Mouse (Mus musculus) urinary bladder, postnatal 4 days (tissue): Measurements from ENCODE around the gene Aqp6.

Experiments
- DNase-seq, 2 experiments: peaks; one replicate each; pipeline ENCODE4 v3.0.0; 2021 to 2022; ENCODE audit warnings: low spot score in 2 of 2

Gene Aqp6

DNA sequence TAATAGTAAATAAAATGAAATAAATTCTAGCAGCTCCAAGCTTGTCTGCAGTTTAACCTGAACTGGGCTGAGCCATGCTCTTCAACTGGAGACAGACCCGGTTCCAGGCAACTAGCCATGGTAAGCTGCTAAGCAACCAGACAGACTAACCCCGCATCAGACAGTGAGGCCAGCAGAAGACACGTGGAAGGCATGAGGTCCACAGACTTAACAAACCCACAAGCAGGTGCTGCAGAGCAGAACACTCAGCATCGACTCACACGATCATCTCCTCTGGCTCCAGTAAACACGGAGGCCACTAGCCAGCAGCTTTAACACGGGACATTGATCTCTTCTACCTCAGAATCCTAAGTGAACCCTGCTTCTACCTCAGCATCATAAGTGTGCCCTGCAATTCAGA lies 43.6 kb downstream of the Aqp6 start:
- no peak for DNase-seq

DNA sequence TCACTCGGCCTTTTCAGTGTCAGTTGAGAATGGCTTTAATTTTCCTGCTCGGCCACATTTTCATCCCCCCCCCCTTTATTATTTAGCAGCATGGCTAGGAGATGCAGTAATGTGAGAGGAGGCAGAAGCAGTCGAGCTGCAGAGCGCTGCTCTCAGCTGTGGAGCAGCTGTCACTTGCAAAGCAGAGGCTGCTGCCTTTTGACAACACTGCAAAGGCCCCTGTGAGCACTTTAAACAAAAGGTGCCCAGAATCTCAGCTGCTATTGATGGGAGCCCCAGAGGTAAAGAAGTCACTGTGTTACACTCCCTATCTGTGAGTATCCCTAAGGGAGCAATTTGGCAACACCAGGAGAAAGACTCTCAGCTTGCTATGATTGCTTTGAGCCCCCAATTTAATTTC lies 47.1 kb downstream of the Aqp6 start:
- DNase-seq: no peak

DNA sequence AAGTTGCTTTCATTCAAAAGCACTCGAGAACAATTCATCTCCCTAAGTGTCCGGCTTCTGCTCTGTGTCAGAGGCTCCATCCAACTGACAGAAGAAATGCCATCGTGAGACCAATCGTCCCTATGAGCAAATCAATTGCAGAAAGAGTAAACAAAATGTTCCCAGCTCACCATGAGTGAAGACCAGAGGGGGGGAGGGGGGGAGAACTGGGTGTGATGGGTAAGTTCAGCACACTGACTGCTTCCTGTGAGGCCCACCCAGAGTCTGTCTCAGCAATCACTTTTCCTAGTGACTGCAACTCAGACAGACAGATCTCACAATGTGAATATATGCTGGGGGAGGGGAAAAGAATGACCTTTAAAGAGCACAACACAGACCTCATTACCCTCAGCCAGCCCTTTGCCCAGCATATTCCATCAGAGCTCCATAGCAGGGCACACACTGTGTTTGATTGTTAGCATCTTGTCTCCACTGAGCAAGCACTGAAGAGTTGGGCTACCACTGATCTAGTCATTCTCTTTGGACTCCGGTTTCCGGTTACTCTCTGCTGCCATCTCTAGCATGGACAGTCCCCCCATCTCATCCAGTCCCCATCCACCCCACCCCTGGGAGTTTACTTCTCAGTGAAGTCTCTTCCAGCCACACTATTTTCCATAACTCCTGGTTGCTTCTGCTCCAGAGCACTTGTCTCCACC lies 48.0 kb downstream of the Aqp6 start:
- DNase-seq: no peak

DNA sequence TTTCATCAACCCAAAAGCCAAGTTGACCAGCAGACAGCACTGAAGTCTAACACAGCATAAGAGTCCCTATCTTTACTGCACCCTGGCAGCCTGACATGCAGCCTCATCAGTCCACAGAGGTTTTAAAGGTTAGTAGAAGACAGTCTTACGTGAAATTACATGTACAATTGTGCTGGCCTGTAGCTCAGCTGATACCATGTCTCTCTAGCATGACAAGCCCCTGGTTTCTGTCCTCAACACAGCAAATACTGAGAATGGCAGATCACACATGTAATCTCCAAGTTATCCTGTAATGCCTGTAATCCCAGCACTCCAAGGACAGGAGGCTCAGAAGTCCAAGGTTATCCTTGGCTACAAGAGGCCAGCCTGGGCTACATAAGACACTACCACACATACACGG lies 49.1 kb downstream of the Aqp6 start:
- no peak for DNase-seq

DNA sequence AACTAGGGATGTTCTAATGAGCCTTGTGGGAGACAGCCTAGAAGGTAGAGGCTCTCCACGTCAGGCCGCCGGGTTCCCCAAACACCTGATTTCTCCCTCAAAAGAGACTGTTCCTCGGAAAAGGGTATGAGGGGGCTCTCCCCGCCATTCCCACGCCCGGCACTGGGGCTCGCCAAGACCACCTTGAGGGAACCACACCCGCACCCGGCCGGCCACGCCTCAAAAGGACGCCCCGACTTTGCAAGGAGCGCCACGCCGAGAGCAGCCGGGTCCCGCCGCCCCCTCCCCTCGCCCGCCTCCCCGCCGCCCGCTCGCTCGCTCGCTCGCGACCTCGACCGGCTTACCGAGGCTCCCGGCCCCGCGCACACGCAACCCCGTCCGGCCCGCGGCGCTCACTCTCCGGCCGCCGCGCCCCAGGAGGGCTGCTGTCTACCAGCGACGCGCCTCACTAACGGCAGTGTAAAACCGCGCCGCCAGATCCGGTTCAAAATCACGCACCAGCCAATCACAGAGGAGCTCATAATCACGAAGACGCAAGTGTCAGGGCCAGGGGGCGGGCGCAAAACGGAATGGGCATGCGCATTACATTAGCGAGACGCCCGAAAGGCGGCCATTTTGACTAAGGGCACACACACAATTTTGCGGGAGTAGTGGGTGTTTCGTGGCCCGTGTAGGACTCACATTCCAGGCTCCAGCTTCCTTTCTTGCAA lies 50.1 kb downstream of the Aqp6 start, which contains the start of gene Racgap1:
Gene Racgap1 (minus strand): TSS at position 494 of the 710 bp plus-strand sequence.
- DNase-seq: peak; percentile 92 to 96

DNA sequence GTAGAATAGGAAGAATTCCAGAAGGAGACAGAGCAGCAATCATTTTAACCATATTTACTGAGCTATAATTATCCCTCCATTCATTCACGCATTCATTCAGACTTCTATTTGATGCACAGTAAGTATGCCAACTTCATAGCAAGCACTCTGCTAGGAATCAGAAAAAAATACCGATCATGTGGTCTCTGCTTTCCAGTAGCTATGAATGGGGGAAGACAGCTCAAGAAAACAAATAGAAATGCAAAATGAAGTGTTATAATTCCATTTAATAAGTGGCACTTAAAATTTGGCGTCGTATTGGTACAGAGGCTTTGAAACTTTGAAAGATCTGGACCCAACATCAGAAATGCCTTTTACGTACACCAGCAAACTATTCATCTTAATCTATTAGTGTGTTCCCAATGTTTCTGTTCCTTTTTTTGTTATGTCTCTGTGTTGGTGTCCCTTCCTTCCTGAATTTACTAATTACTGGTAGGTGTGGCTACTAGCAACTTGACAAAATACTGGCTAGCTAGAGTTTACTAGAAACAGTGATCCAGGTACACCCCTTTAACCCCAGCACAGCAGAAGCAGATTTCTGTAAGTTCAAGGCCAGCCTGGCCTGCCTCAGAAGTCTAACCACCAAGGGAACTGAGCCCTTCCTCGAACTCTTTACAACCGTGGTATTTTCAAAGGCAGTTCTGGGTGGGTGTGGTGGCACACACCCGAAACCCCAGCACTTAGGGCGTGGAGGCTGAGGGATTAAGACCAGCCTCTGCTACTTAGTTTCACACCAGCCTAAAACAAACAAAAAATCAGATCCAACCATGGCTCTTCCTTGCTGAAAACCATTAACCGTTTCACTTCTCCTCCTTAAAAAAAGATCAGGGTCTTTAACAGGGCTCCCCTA lies 51.0 kb downstream of the Aqp6 start:
- no peak for DNase-seq

DNA sequence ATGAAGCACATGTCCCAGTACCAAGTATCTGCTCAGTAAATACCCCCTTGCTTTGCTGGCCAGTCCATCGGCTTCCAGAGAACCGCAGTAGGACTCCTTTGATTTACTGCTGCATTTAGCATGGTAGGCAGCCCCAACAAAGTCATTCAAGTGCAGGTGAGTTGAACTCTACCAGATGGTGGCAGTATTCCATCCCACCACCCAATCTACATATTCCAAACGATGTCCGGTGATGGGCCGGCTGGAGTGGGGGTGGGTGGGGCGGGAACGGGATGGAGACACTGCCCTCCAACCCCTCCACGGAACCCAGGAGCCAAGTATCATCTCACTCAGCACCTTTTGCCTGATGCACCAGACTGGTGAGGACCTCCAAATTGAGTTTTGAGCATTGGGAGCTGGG lies 52.1 kb downstream of the Aqp6 start:
- no peak for DNase-seq

DNA sequence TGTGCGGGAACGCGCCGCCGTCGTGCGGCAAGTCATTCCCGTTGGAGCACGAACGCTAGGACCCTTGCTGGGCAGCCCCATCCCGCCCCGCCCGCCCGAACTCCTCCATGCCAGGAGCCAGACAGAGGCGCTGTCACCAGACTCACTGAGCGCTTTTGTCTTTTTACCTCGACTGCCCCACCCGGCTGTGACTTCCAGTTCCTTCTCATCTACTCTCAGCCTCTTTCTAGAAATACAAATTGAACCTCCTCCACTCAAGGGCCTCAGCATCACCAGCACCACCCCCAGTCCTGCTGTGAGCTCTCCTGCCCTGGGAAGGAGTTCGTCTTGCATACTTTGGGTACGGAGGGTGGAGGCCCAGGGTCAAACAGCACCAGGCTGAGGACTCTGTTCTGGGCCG lies 52.7 kb downstream of the Aqp6 start:
- no peak for DNase-seq
